Mouse (Mus musculus): ENCODE data around the gene March2. TPM values are rescaled to one million over a fixed set of nuclear protein-coding genes. Genes with fewer than 3 reads are reported as not detected.

Gene March2
- 96.0 and 100 TPM in 2 replicates for polyA plus RNA-seq (2015; fragmentation: Nextera tagmentation; extraction: Ambion mirVana)

GRCm38 (mm10) chr17:33718384-33718881 is at the start of gene March2:
TSS of gene March2 (minus strand) at chr17:33718670.
- Histone ChIP-seq H3K4me3 (ENCODE audit: low read length) (peak within 1 kb of the TSS; percentile 91), H3K9ac (ENCODE audit: low read length) (peak within 1 kb of the TSS; percentile 89), H3K4me2 (ENCODE audit: low read depth, low read length) (peak within 1 kb of the TSS; percentile 87), H3K4me1 (ENCODE audit: control insufficient read depth, insufficient read depth, low read length) (0 out of 2 replicates have a peak, but pooled peaks cover 2% of the 10 kb centered on the region), H3K36me3 (ENCODE audit: control insufficient read depth, insufficient read depth) (no peaks in the 10 kb centered on the region), H3K27ac (ENCODE audit: low read length) (peak within 1 kb of the TSS; percentile 33; the same call in 1 of the 2 replicates), H3K27me3 (ENCODE audit: control insufficient read depth, insufficient read depth, low read length) (no peaks in the 10 kb centered on the region), H3K9me3 (replicated peaks; ENCODE audit: control insufficient read depth, low read length) (no peaks in the 10 kb centered on the region)
- peak; percentile 100 for ATAC-seq (replicated peaks; ENCODE audit: extremely low read depth, insufficient read depth, low FRiP score)
- under 1% methylated on average over 46 of the region's 46 CpGs for WGBS

GRCm38 (mm10) chr17:33766389-33766788 is 47.9 kb upstream of the March2 start:
- Histone ChIP-seq H3K27ac (ENCODE audit: low read length) (no peak overlapping the region), H3K27me3 (ENCODE audit: control insufficient read depth, insufficient read depth, low read length) (no peaks in the 10 kb centered on the region), H3K4me1 (ENCODE audit: control insufficient read depth, insufficient read depth, low read length) (no peaks in the 10 kb centered on the region), H3K9me3 (replicated peaks; ENCODE audit: control insufficient read depth, low read length) (no peaks in the 10 kb centered on the region), H3K4me3 (ENCODE audit: low read length) (no peak overlapping the region), H3K4me2 (ENCODE audit: low read depth, low read length) (no peak overlapping the region), H3K9ac (ENCODE audit: low read length) (no peak overlapping the region), H3K36me3 (ENCODE audit: control insufficient read depth, insufficient read depth) (no peaks in the 10 kb centered on the region)
- ATAC-seq (replicated peaks; ENCODE audit: extremely low read depth, insufficient read depth, low FRiP score), result no peak
- WGBS, result 73% methylated on average over 3 of the region's 3 CpGs

DNA sequence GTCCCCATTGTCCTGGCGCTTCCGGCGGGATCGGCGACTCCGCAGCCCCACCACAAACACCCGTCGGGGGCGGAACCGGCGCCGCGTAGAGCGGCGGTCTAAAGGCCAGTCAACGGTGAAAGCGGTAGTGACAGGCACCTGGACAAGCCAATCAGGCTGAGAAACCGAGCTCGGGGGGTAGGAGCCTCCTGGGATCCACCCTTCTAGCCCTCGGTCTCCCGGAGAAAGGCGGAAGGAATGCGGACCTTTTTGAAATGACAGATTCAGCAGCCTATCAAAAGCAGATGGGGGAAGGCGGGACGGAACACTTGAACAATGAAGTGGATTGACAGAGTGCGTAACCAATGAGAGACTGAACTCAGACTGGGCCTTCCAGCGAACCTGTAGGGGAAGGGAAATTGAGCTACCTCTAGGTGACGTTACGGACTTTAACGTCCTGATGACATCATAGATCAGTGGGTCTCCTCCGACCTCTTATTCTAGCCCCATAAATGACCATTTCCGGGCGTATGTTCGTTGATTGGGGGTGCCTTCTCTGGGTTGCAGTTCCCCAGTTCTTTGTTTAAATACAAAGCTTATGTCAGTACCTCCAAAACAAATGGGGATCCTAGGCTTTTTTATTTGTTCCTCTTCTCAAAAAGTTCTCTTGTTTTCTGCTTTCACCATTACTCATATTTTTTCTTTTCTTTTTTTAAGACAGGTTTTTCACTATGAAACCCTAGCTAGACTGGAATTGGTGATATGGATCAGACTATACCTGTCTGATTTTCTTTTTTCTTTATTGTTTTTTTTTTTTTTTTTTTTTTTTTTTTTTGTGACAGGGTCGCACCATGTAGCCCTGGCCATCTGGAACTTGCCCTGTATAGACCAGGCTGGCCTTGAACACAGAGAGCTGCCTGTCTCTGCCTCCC is 42.0 kb upstream of the March2 start, which contains the start of gene Rab11b:
Gene Rab11b (minus strand): TSS at position 276 of the 911 bp plus-strand sequence.
- peak within 1 kb of the TSS; percentile 87 for H3K4me3 ChIP-seq (ENCODE audit: low read length)
- H3K36me3 ChIP-seq (ENCODE audit: control insufficient read depth, insufficient read depth), result no peaks in the 10 kb centered on the region
- peak within 1 kb of the TSS; percentile 100 for H3K27ac ChIP-seq (ENCODE audit: low read length)
- peak within 1 kb of the TSS; percentile 85 for H3K4me2 ChIP-seq (ENCODE audit: low read depth, low read length)
- H3K9me3 ChIP-seq (replicated peaks; ENCODE audit: control insufficient read depth, low read length), result no peaks in the 10 kb centered on the region
- ATAC-seq (replicated peaks; ENCODE audit: extremely low read depth, insufficient read depth, low FRiP score), result peak; percentile 99
- H3K4me1 ChIP-seq (ENCODE audit: control insufficient read depth, insufficient read depth, low read length), result peaks cover 38% of the 10 kb centered on the region
- no peaks in the 10 kb centered on the region for H3K27me3 ChIP-seq (ENCODE audit: control insufficient read depth, insufficient read depth, low read length)
- 3% methylated on average over 35 of the region's 35 CpGs for WGBS
- H3K9ac ChIP-seq (ENCODE audit: low read length), result peak within 1 kb of the TSS; percentile 99

GRCm38 (mm10) chr17:33759767-33760254 is 41.3 kb upstream of the March2 start:
- H3K4me2 ChIP-seq (ENCODE audit: low read depth, low read length), result peak overlapping the region; percentile 85
- no peaks in the 10 kb centered on the region for H3K27me3 ChIP-seq (ENCODE audit: control insufficient read depth, insufficient read depth, low read length)
- WGBS, result under 1% methylated on average over 38 of the region's 38 CpGs
- H3K4me1 ChIP-seq (ENCODE audit: control insufficient read depth, insufficient read depth, low read length), result peaks cover 42% of the 10 kb centered on the region
- H3K27ac ChIP-seq (ENCODE audit: low read length), result peak overlapping the region; percentile 100
- ATAC-seq (replicated peaks; ENCODE audit: extremely low read depth, insufficient read depth, low FRiP score), result peak; percentile 85
- peak overlapping the region; percentile 87 for H3K4me3 ChIP-seq (ENCODE audit: low read length)
- peak overlapping the region; percentile 99 for H3K9ac ChIP-seq (ENCODE audit: low read length)
- H3K9me3 ChIP-seq (replicated peaks; ENCODE audit: control insufficient read depth, low read length), result no peaks in the 10 kb centered on the region
- H3K36me3 ChIP-seq (ENCODE audit: control insufficient read depth, insufficient read depth), result no peaks in the 10 kb centered on the region

DNA sequence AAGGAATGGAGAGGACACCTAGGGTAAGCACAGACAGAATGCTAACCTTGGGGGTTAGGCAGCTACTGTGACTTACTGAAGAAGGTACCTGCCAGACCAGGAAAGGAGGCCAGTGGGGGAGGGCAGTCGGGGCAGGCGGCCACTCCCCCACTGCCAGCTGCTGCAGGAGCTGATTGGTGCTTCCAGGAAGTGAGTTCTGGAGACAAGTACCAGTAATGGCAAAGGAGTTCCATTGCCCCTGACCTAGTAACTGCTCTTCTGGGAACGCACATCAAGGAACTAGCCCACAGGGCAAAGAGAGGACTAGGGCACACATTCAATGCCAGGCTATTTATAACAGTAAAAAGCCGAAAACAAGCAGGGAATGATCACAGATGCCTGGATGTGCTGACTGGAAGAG is 38.8 kb upstream of the March2 start:
- Histone ChIP-seq H3K4me1 (ENCODE audit: control insufficient read depth, insufficient read depth, low read length) (peaks cover 51% of the 10 kb centered on the region), H3K36me3 (ENCODE audit: control insufficient read depth, insufficient read depth) (no peaks in the 10 kb centered on the region), H3K4me3 (ENCODE audit: low read length) (no peak overlapping the region), H3K9me3 (replicated peaks; ENCODE audit: control insufficient read depth, low read length) (no peaks in the 10 kb centered on the region), H3K9ac (ENCODE audit: low read length) (0 out of 2 replicates have a peak overlapping the region, but pooled peaks have one; percentile 32), H3K4me2 (ENCODE audit: low read depth, low read length) (peak overlapping the region; percentile 45), H3K27me3 (ENCODE audit: control insufficient read depth, insufficient read depth, low read length) (no peaks in the 10 kb centered on the region), H3K27ac (ENCODE audit: low read length) (peak overlapping the region; percentile 25)
- no peak for ATAC-seq (replicated peaks; ENCODE audit: extremely low read depth, insufficient read depth, low FRiP score)
- 43% methylated on average over 4 of the region's 4 CpGs for WGBS

DNA sequence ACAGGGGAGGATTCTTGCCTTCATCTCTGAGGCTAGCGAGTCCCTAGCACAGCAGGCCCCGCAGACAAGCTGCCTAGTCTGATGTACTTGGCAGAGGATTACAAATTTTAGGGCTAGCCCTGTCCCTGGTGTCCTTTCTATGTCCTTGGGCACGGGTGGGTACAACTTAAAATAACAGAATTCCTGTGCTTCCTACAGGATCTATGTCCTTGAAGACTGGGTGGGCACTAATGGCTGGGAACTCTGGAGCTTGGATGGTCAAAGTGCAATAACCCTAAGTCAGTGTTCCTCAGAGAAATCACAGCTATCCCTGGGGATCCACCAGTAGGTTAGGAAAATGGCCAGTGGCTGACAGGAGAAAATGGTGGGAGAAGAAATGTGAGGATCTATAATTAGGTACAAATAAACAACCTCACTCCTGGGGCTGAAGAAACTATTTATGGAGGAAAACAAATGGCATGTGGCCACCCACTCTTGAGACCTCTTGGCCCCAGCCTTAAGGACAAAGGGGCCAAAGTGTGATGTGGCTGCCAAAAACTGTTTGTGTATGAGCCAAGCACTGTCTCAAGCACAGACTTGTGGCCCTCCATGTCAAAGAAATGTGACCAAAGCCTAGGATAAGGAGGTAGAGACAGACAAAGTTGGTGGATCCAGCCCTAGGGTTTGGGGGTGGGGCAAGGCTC is 37.8 kb upstream of the March2 start:
- H3K9ac ChIP-seq (ENCODE audit: low read length), result no peak overlapping the region
- no peaks in the 10 kb centered on the region for H3K36me3 ChIP-seq (ENCODE audit: control insufficient read depth, insufficient read depth)
- no peak for ATAC-seq (replicated peaks; ENCODE audit: extremely low read depth, insufficient read depth, low FRiP score)
- H3K4me2 ChIP-seq (ENCODE audit: low read depth, low read length), result no peak overlapping the region
- 74% methylated on average over 3 of the region's 3 CpGs for WGBS
- H3K27ac ChIP-seq (ENCODE audit: low read length), result peak overlapping the region; percentile 25
- peaks cover 51% of the 10 kb centered on the region for H3K4me1 ChIP-seq (ENCODE audit: control insufficient read depth, insufficient read depth, low read length)
- H3K4me3 ChIP-seq (ENCODE audit: low read length), result no peak overlapping the region
- no peaks in the 10 kb centered on the region for H3K27me3 ChIP-seq (ENCODE audit: control insufficient read depth, insufficient read depth, low read length)
- no peaks in the 10 kb centered on the region for H3K9me3 ChIP-seq (replicated peaks; ENCODE audit: control insufficient read depth, low read length)

DNA sequence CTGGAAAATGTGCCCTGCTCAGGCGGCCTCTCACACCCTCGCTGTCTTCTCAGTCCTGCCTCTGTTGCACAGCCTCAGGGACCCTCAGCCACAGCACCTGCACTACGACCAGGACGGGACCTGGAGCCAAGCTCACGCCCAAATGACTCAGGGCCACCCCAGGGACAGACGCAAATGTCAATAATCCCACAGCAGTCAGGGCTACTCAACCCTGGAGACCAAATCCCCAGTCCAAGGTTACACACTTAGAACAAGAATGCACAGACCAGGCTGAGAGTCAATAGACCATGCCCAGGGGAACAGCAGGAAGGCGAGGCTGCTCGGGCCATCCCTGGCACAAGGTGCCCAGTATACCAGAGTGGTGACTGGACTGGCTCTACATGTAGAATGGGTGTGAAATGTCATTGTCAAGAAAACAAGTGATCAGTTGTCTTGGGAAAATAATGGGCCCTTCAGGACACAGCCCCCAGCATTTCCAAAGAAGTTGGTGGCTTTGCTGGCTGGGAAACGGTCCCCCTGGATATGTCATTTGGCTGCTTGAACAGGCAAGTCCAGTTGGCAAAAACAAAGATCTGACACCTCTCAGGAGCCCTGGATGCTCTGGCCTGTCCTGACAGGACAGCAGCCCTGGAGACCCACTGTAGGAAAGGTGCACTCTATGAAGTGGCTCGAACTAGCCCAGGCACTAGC is 37.1 kb upstream of the March2 start:
- Histone ChIP-seq H3K9me3 (replicated peaks; ENCODE audit: control insufficient read depth, low read length) (no peaks in the 10 kb centered on the region), H3K27ac (ENCODE audit: low read length) (peak overlapping the region; percentile 25), H3K4me3 (ENCODE audit: low read length) (no peak overlapping the region), H3K4me2 (ENCODE audit: low read depth, low read length) (no peak overlapping the region), H3K4me1 (ENCODE audit: control insufficient read depth, insufficient read depth, low read length) (peaks cover 52% of the 10 kb centered on the region), H3K27me3 (ENCODE audit: control insufficient read depth, insufficient read depth, low read length) (no peaks in the 10 kb centered on the region), H3K36me3 (ENCODE audit: control insufficient read depth, insufficient read depth) (no peaks in the 10 kb centered on the region), H3K9ac (ENCODE audit: low read length) (no peak overlapping the region)
- 85% methylated on average over 10 of the region's 10 CpGs for WGBS
- ATAC-seq (replicated peaks; ENCODE audit: extremely low read depth, insufficient read depth, low FRiP score), result no peak

- 73% methylated on average over 1 of the region's 1 CpGs for WGBS
- Histone ChIP-seq H3K9ac (ENCODE audit: low read length) (no peak overlapping the region), H3K4me1 (ENCODE audit: control insufficient read depth, insufficient read depth, low read length) (peaks cover 54% of the 10 kb centered on the region), H3K4me2 (ENCODE audit: low read depth, low read length) (no peak overlapping the region), H3K9me3 (replicated peaks; ENCODE audit: control insufficient read depth, low read length) (no peaks in the 10 kb centered on the region), H3K27ac (ENCODE audit: low read length) (no peak overlapping the region), H3K36me3 (ENCODE audit: control insufficient read depth, insufficient read depth) (no peaks in the 10 kb centered on the region), H3K27me3 (ENCODE audit: control insufficient read depth, insufficient read depth, low read length) (no peaks in the 10 kb centered on the region), H3K4me3 (ENCODE audit: low read length) (no peak overlapping the region)
- ATAC-seq (replicated peaks; ENCODE audit: extremely low read depth, insufficient read depth, low FRiP score), result no peak
These were observed 36.2 kb upstream of the March2 start for GRCm38 (mm10) chr17:33754656-33755055.

All from heart, embryonic 16.5 days (tissue).